Comparison of ENCODE assay signal across 9 mouse cellular contexts in genomic region chr4:88356652-88357051, GRCm38 (mm10).
DNase-seq lines count a peak whose midpoint lies in the region; ATAC-seq and TF ChIP-seq lines count a peak whose summit lies in the region.
"Had no signal": no experiment of that assay in that cellular context is flagged by ENCODE, and none has a peak within 500 bp of the region (broad histone marks: within the 10 kb centered on the region; RNA-seq: fewer than 3 reads in every experiment).

No protein-coding gene starts in this region.

- H3K36me3 ChIP-seq in hindbrain, postnatal 0 days (ENCODE audit: insufficient read depth, low read length) = no peaks in the 10 kb centered on the region
- 0 out of 2 replicates have a peak, but pooled peaks cover 6% of the 10 kb centered on the region for H3K36me3 ChIP-seq in hindbrain, embryonic 14.5 days (replicated peaks; ENCODE audit: control insufficient read depth, insufficient read depth)
- no peaks in the 10 kb centered on the region for H3K36me3 ChIP-seq in E14TG2a.4 (ENCODE audit: insufficient read depth, low read length)
- H3K36me3 ChIP-seq in kidney, embryonic 15.5 days = no peaks in the 10 kb centered on the region

- H3K4me3 ChIP-seq in hindbrain, postnatal 0 days (ENCODE audit: low read length) = no peak overlapping the region
- no peak overlapping the region for H3K4me3 ChIP-seq in hindbrain, embryonic 14.5 days (replicated peaks; ENCODE audit: low read length)
- no peak overlapping the region for H3K4me3 ChIP-seq in E14TG2a.4 (replicated peaks; ENCODE audit: low read length)
- no peak overlapping the region for H3K4me3 ChIP-seq in kidney, embryonic 15.5 days (replicated peaks)
- H3K4me3 ChIP-seq: myocyte had no signal

- H3K27me3 ChIP-seq in hindbrain, postnatal 0 days (ENCODE audit: insufficient read depth, low read length) = no peaks in the 10 kb centered on the region
- H3K27me3 ChIP-seq in hindbrain, embryonic 14.5 days (ENCODE audit: control insufficient read depth, insufficient read depth, low read length) = no peaks in the 10 kb centered on the region
- H3K27me3 ChIP-seq in E14TG2a.4 (ENCODE audit: insufficient read depth, low read length) = no peaks in the 10 kb centered on the region
- 0 out of 2 replicates have a peak, but pooled peaks cover 3% of the 10 kb centered on the region for H3K27me3 ChIP-seq in kidney, embryonic 15.5 days

- TF ChIP-seq CTCF in hindbrain, postnatal 0 days (IDR thresholded peaks at IDR 0.05; ENCODE audit: low read depth) = peak; percentile 48
- 0 out of 2 replicates have a peak, but pooled peaks have one; percentile 17 for TF ChIP-seq CTCF in E14TG2a.4 (conservative IDR thresholded peaks at IDR 0.05; ENCODE audit: low read length)

- peak; percentile 38 for DNase-seq in hindbrain, postnatal 0 days (ENCODE audit: low spot score)
- no peak for DNase-seq in hindbrain, embryonic 14.5 days (ENCODE audit: low spot score)
- peak; percentile 46 for DNase-seq in 416B (ENCODE audit: low read depth)
- peak; percentile 11 for DNase-seq in lung, postnatal 14 days
- DNase-seq in frontal cortex, postnatal 25 days (ENCODE audit: low spot score in 2 of 2) = no peak
- no peak for DNase-seq in layer of hippocampus, postnatal 36 days

- WGBS in hindbrain, postnatal 0 days = 70% methylated on average over 2 of the region's 2 CpGs
- WGBS in hindbrain, embryonic 14.5 days = 82% methylated on average over 2 of the region's 2 CpGs
- WGBS in kidney, embryonic 15.5 days = 79% methylated on average over 2 of the region's 2 CpGs

- no peaks in the 10 kb centered on the region for H3K9me3 ChIP-seq in hindbrain, postnatal 0 days (ENCODE audit: low read length)
- no peaks in the 10 kb centered on the region for H3K9me3 ChIP-seq in hindbrain, embryonic 14.5 days (ENCODE audit: control insufficient read depth, low read length)
- no peaks in the 10 kb centered on the region for H3K9me3 ChIP-seq in E14TG2a.4 (ENCODE audit: low read length)
- H3K9me3 ChIP-seq in kidney, embryonic 15.5 days (replicated peaks) = no peaks in the 10 kb centered on the region

- no peaks in the 10 kb centered on the region for H3K4me1 ChIP-seq in hindbrain, postnatal 0 days (ENCODE audit: insufficient read depth, low read length)
- no peaks in the 10 kb centered on the region for H3K4me1 ChIP-seq in hindbrain, embryonic 14.5 days (replicated peaks; ENCODE audit: control insufficient read depth, insufficient read depth, low read length)
- H3K4me1 ChIP-seq in E14TG2a.4 (replicated peaks; ENCODE audit: low read depth, low read length) = peaks cover 3% of the 10 kb centered on the region; the same call in 1 of the 2 replicates
- no peaks in the 10 kb centered on the region for H3K4me1 ChIP-seq in kidney, embryonic 15.5 days

- H3K9ac ChIP-seq in hindbrain, postnatal 0 days (replicated peaks; ENCODE audit: low read length) = no peak overlapping the region
- no peak overlapping the region for H3K9ac ChIP-seq in hindbrain, embryonic 14.5 days
- no peak overlapping the region for H3K9ac ChIP-seq in kidney, embryonic 15.5 days

- H3K4me2 ChIP-seq in hindbrain, postnatal 0 days (ENCODE audit: low read depth, low read length) = no peak overlapping the region
- H3K4me2 ChIP-seq in hindbrain, embryonic 14.5 days (replicated peaks) = no peak overlapping the region
- no peak overlapping the region for H3K4me2 ChIP-seq in kidney, embryonic 15.5 days

- ATAC-seq in hindbrain, postnatal 0 days = no peak
- ATAC-seq in hindbrain, embryonic 14.5 days (ENCODE audit: low FRiP score) = no peak
- ATAC-seq in kidney, embryonic 15.5 days (replicated peaks; ENCODE audit: low FRiP score) = no peak

- H3K27ac ChIP-seq in hindbrain, postnatal 0 days = no peak overlapping the region
- no peak overlapping the region for H3K27ac ChIP-seq in hindbrain, embryonic 14.5 days
- no peak overlapping the region for H3K27ac ChIP-seq in kidney, embryonic 15.5 days

Comparison
In these comparisons a context has a peak if more than half of its experiments do, and no peak if none do; other contexts are left out.
1. DNase-seq: peak in hindbrain, postnatal 0 days (single experiment), 416B (single experiment) and lung, postnatal 14 days (single experiment); none in hindbrain, embryonic 14.5 days (single experiment), frontal cortex, postnatal 25 days (0 of 2) and layer of hippocampus, postnatal 36 days (0 of 2).